Mouse (Mus musculus): ENCODE data around the gene Fam83f. TPM values are rescaled to one million over a fixed set of nuclear protein-coding genes. Genes with fewer than 3 reads are reported as not detected.
A peak's percentile ranks its signal among the peaks of the same experiment; 100 is the strongest.

The Fam83f gene
- polyA plus RNA-seq, 1 experiment from 2014 or later, result 0.20 TPM

DNA sequence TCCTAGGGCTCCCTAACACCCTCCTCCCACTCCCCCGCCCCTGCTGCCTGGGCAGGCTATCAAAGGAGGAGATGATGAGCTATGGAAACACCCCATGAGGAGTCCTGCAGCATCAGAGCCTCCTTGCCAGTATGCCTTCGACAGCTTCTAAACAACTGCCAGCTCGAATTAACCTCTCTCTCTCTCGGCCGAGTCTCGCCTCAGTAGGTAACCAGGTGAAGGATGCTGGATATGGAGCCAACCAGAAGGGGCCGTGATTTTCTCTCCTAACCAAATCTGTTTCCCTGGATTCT is 13.9 kb downstream of the Fam83f start:
- Histone ChIP-seq H3K9ac (no peak overlapping the region), H3K27me3 (replicated peaks) (peaks cover 61% of the 10 kb centered on the region), H3K27ac (ENCODE audit: poor library complexity, severe bottlenecking) (no peak overlapping the region), H3K4me3 (no peak overlapping the region), H3K9me3 (replicated peaks) (no peaks in the 10 kb centered on the region), H3K4me1 (replicated peaks) (peaks cover 26% of the 10 kb centered on the region), H3K36me3 (no peaks in the 10 kb centered on the region), H3K4me2 (no peak overlapping the region)
- no peak for ATAC-seq (ENCODE audit: insufficient number of reproducible peaks, low FRiP score)
- 43% methylated on average over 7 of the region's 7 CpGs for WGBS

DNA sequence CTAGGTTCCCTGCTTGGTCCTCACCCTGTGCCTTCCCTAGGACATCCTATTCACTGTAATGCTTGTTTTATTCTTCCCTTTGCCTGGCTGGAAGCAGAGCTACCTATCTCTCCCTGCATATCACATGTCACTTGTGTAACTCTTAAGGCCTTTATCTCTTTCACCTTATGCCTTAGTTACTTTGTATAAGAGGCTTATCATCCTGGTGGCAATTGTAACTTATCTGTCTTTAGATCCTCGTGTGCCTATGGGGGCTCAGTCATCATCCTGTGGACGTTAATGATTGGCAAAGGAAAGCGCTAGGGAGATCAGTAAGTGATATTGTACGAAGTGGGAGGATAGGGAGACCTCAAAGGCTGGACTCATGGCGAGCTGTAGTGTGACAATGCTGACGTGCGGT is 16.9 kb downstream of the Fam83f start:
- no peak overlapping the region for H3K27ac ChIP-seq (ENCODE audit: poor library complexity, severe bottlenecking)
- no peaks in the 10 kb centered on the region for H3K9me3 ChIP-seq (replicated peaks)
- 29% methylated on average over 7 of the region's 7 CpGs for WGBS
- no peak for ATAC-seq (ENCODE audit: insufficient number of reproducible peaks, low FRiP score)
- H3K4me3 ChIP-seq, result no peak overlapping the region
- H3K27me3 ChIP-seq (replicated peaks), result peaks cover 82% of the 10 kb centered on the region
- no peak overlapping the region for H3K9ac ChIP-seq
- no peaks in the 10 kb centered on the region for H3K36me3 ChIP-seq
- H3K4me1 ChIP-seq (replicated peaks), result peaks cover 10% of the 10 kb centered on the region
- no peak overlapping the region for H3K4me2 ChIP-seq

DNA sequence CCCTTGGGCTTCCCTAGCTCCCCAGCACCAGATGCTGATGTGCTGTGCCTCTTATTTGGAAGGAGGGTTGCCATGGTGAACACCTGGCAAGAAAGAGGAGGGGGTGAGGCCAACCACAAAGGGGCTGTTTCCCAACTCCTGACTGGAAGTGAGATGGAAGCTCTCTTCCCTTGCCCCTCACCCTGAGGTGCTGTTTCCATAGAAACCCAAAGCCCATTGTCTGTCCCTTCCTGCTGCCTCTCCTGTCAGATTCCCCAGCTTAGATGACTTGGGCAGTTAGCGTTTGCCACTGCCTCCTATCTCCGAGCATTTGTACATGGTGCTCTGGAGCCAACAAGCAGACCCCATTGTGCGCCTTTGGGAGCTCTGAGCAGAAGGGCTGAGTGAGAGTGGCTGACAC is 21.8 kb downstream of the Fam83f start:
- no peak overlapping the region for H3K9ac ChIP-seq
- WGBS, result 20% methylated on average over 3 of the region's 3 CpGs
- H3K4me2 ChIP-seq, result no peak overlapping the region
- no peaks in the 10 kb centered on the region for H3K36me3 ChIP-seq
- H3K27ac ChIP-seq (ENCODE audit: poor library complexity, severe bottlenecking), result no peak overlapping the region
- H3K9me3 ChIP-seq (replicated peaks), result no peaks in the 10 kb centered on the region
- H3K4me1 ChIP-seq (replicated peaks), result peaks cover 12% of the 10 kb centered on the region
- no peak for ATAC-seq (ENCODE audit: insufficient number of reproducible peaks, low FRiP score)
- H3K27me3 ChIP-seq (replicated peaks), result peaks cover 71% of the 10 kb centered on the region
- H3K4me3 ChIP-seq, result no peak overlapping the region

GRCm38 (mm10) chr15:80694125-80694910 is 22.7 kb downstream of the Fam83f start:
- no peak for ATAC-seq (ENCODE audit: insufficient number of reproducible peaks, low FRiP score)
- Histone ChIP-seq H3K27me3 (replicated peaks) (peaks cover 73% of the 10 kb centered on the region), H3K27ac (ENCODE audit: poor library complexity, severe bottlenecking) (no peak overlapping the region), H3K9ac (no peak overlapping the region), H3K4me3 (no peak overlapping the region), H3K4me2 (peak overlapping the region; percentile 52), H3K9me3 (replicated peaks) (no peaks in the 10 kb centered on the region), H3K36me3 (no peaks in the 10 kb centered on the region), H3K4me1 (replicated peaks) (peaks cover 12% of the 10 kb centered on the region)
- 13% methylated on average over 11 of the region's 11 CpGs for WGBS

DNA sequence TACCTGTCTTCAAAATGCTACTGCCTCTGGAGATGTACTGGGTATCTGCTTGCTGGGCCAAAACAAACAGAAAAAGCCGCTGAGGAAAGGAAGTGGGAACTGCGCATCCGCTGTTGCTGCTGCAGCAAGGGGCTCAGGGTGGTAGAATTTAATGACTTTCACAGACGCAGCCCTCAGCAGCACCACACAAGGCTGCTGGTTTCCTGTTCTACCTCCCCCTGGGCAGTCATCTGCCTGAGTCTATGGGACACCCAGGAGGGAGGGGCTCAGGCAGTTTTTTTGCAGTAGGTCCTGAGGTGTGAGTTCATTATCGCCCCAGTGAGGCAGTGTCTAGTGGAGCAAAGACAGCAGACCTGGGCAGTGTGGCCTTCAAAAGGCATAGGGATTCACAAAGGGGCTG is 25.9 kb downstream of the Fam83f start:
- Histone ChIP-seq H3K9ac (no peak overlapping the region), H3K4me3 (no peak overlapping the region), H3K4me1 (replicated peaks) (peaks cover 12% of the 10 kb centered on the region), H3K27me3 (replicated peaks) (peaks cover 59% of the 10 kb centered on the region), H3K9me3 (replicated peaks) (no peaks in the 10 kb centered on the region), H3K4me2 (no peak overlapping the region), H3K36me3 (no peaks in the 10 kb centered on the region), H3K27ac (ENCODE audit: poor library complexity, severe bottlenecking) (no peak overlapping the region)
- 34% methylated on average over 5 of the region's 5 CpGs for WGBS
- no peak for ATAC-seq (ENCODE audit: insufficient number of reproducible peaks, low FRiP score)

GRCm38 (mm10) chr15:80701481-80702257 is 30.0 kb downstream of the Fam83f start:
- ATAC-seq (ENCODE audit: insufficient number of reproducible peaks, low FRiP score), result no peak
- Histone ChIP-seq H3K9ac (no peak overlapping the region), H3K4me2 (no peak overlapping the region), H3K9me3 (replicated peaks) (no peaks in the 10 kb centered on the region), H3K36me3 (no peaks in the 10 kb centered on the region), H3K4me1 (replicated peaks) (peaks cover 15% of the 10 kb centered on the region), H3K4me3 (no peak overlapping the region), H3K27me3 (replicated peaks) (peaks cover 36% of the 10 kb centered on the region; the same call in 1 of the 2 replicates), H3K27ac (ENCODE audit: poor library complexity, severe bottlenecking) (no peak overlapping the region)
- 63% methylated on average over 8 of the region's 8 CpGs for WGBS

- H3K27me3 ChIP-seq (replicated peaks), result peaks cover 34% of the 10 kb centered on the region; the same call in 1 of the 2 replicates
- WGBS, result 69% methylated on average over 5 of the region's 5 CpGs
- ATAC-seq (ENCODE audit: insufficient number of reproducible peaks, low FRiP score), result no peak
Measured at GRCm38 (mm10) chr15:80702910-80703309, 31.3 kb downstream of the Fam83f start.

GRCm38 (mm10) chr15:80703495-80703894 is 31.8 kb downstream of the Fam83f start:
- 82% methylated on average over 2 of the region's 2 CpGs for WGBS
- Histone ChIP-seq H3K9me3 (replicated peaks) (no peaks in the 10 kb centered on the region), H3K4me3 (no peak overlapping the region), H3K27ac (ENCODE audit: poor library complexity, severe bottlenecking) (no peak overlapping the region), H3K4me2 (no peak overlapping the region), H3K9ac (no peak overlapping the region), H3K27me3 (replicated peaks) (peaks cover 31% of the 10 kb centered on the region; the same call in 1 of the 2 replicates), H3K36me3 (no peaks in the 10 kb centered on the region), H3K4me1 (replicated peaks) (peaks cover 22% of the 10 kb centered on the region)
- no peak for ATAC-seq (ENCODE audit: insufficient number of reproducible peaks, low FRiP score)

More at GRCm38 (mm10) chr15:80702910-80703309, 31.3 kb downstream of the Fam83f start:
- no peak overlapping the region for H3K9ac ChIP-seq
- H3K27ac ChIP-seq (ENCODE audit: poor library complexity, severe bottlenecking), result no peak overlapping the region
- no peaks in the 10 kb centered on the region for H3K36me3 ChIP-seq
- no peaks in the 10 kb centered on the region for H3K9me3 ChIP-seq (replicated peaks)
- no peak overlapping the region for H3K4me2 ChIP-seq
- peaks cover 26% of the 10 kb centered on the region for H3K4me1 ChIP-seq (replicated peaks)
- H3K4me3 ChIP-seq, result no peak overlapping the region

- Histone ChIP-seq H3K9me3 (replicated peaks) (no peaks in the 10 kb centered on the region), H3K4me1 (replicated peaks) (peaks cover 22% of the 10 kb centered on the region), H3K27me3 (replicated peaks) (peaks cover 24% of the 10 kb centered on the region; the same call in 1 of the 2 replicates), H3K4me2 (peak overlapping the region; percentile 22; the same call in 1 of the 2 replicates), H3K36me3 (no peaks in the 10 kb centered on the region), H3K27ac (ENCODE audit: poor library complexity, severe bottlenecking) (no peak overlapping the region), H3K9ac (no peak overlapping the region), H3K4me3 (no peak overlapping the region)
- ATAC-seq (ENCODE audit: insufficient number of reproducible peaks, low FRiP score), result peak; percentile 74; the same call in 1 of the 2 replicates
- 8% methylated on average over 7 of the region's 7 CpGs for WGBS
Measured at GRCm38 (mm10) chr15:80704267-80704666, 32.6 kb downstream of the Fam83f start.

GRCm38 (mm10) chr15:80705828-80706549 is 34.3 kb downstream of the Fam83f start:
- Histone ChIP-seq H3K4me3 (peak overlapping the region; percentile 31), H3K27ac (ENCODE audit: poor library complexity, severe bottlenecking) (peak overlapping the region; percentile 63), H3K4me1 (replicated peaks) (peaks cover 27% of the 10 kb centered on the region), H3K9me3 (replicated peaks) (no peaks in the 10 kb centered on the region), H3K27me3 (replicated peaks) (peaks cover 19% of the 10 kb centered on the region; the same call in 1 of the 2 replicates), H3K9ac (peak overlapping the region; percentile 52), H3K36me3 (no peaks in the 10 kb centered on the region), H3K4me2 (peak overlapping the region; percentile 66)
- no peak for ATAC-seq (ENCODE audit: insufficient number of reproducible peaks, low FRiP score)
- WGBS, result 24% methylated on average over 18 of the region's 18 CpGs

GRCm38 (mm10) chr15:80706596-80706995 is 34.9 kb downstream of the Fam83f start:
- H3K27ac ChIP-seq (ENCODE audit: poor library complexity, severe bottlenecking), result peak overlapping the region; percentile 63
- H3K9ac ChIP-seq, result peak overlapping the region; percentile 52
- 32% methylated on average over 11 of the region's 11 CpGs for WGBS
- H3K4me1 ChIP-seq (replicated peaks), result peaks cover 27% of the 10 kb centered on the region
- H3K36me3 ChIP-seq, result no peaks in the 10 kb centered on the region
- peaks cover 13% of the 10 kb centered on the region; the same call in 1 of the 2 replicates for H3K27me3 ChIP-seq (replicated peaks)
- H3K4me2 ChIP-seq, result peak overlapping the region; percentile 66
- ATAC-seq (ENCODE audit: insufficient number of reproducible peaks, low FRiP score), result no peak
- no peaks in the 10 kb centered on the region for H3K9me3 ChIP-seq (replicated peaks)
- H3K4me3 ChIP-seq, result peak overlapping the region; percentile 31
